Mouse (Mus musculus): ENCODE results near the gene Wipf2. TPM values are rescaled to one million over a fixed set of nuclear protein-coding genes. Genes with fewer than 3 reads are reported as not detected.

Wipf2 gene
- polyA plus RNA-seq, 1 experiment from 2014 or later: 6.3 TPM

DNA sequence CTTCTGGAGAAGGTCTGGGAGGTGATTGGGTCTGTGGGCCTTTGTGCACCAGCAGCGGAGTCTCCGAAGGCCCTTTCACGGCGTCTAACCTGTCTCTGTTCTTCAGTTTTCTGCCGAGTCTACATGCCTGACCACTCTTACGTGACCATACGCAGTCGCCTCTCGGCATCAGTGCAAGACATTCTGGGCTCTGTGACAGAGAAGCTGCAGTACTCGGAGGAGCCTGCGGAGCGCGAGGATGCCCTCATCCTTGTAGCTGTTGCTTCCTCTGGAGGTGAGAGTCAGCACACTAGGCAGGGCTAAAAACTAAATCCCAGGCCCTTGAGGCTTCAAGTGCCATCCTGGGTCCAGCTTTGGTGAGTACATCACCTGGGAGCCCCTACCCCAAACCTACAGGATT lies 17.4 kb upstream of the Wipf2 start:
- Histone ChIP-seq H3K27ac (replicated peaks; ENCODE audit: low read depth, low read length) (no peak overlapping the region), H3K9me3 (ENCODE audit: control insufficient read depth, low read length) (no peaks in the 10 kb centered on the region), H3K4me3 (ENCODE audit: low read depth, low read length) (no peak overlapping the region), H3K4me2 (ENCODE audit: low read depth, severe bottlenecking) (no peak overlapping the region), H3K36me3 (ENCODE audit: control insufficient read depth, insufficient read depth, low read length) (no peaks in the 10 kb centered on the region), H3K27me3 (ENCODE audit: control insufficient read depth, insufficient read depth, low read length) (no peaks in the 10 kb centered on the region), H3K9ac (ENCODE audit: low read length) (no peak overlapping the region), H3K4me1 (ENCODE audit: control insufficient read depth, insufficient read depth, low read length) (peaks cover 11% of the 10 kb centered on the region)
- ATAC-seq (ENCODE audit: insufficient number of reproducible peaks, low FRiP score, low TSS enrichment, low read depth): no peak
- DNase-seq (ENCODE audit: low spot score): no peak
- 51% methylated on average over 13 of the region's 13 CpGs for WGBS

DNA sequence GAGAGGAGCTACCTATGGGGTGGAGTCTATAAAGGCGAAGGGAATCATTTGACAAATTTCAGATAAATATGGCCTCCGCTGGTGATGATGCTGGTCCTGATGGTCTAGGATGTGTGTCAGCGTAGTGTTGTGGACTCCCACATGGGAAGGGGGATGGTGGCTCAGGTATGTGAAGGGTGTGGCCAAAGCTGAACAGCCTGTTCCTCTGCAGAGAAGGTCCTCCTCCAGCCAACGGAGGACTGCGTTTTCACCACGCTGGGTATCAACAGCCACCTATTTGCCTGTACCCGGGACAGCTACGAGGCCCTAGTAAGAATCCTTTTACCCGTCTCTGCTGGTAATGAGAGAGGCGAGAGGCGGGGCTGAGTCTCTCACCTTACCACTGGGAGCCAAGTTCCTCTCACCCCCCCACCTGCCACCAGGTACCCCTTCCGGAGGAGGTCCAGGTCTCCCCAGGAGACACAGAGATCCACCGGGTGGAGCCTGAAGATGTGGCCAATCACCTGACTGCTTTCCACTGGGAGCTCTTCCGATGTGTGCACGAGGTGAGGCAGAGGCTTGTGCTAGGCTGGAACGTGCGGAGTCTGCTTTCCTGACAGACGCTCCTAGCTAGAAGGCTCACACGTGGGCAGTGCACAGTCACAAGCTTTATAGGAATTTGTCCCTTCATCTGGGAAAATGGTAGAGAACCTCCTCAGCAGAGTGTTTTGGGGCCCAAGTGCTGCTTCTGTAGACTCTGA lies 16.4 kb upstream of the Wipf2 start:
- H3K4me2 ChIP-seq (ENCODE audit: low read depth, severe bottlenecking): no peak overlapping the region
- H3K36me3 ChIP-seq (ENCODE audit: control insufficient read depth, insufficient read depth, low read length): no peaks in the 10 kb centered on the region
- WGBS: 53% methylated on average over 19 of the region's 19 CpGs
- no peak overlapping the region for H3K27ac ChIP-seq (replicated peaks; ENCODE audit: low read depth, low read length)
- H3K27me3 ChIP-seq (ENCODE audit: control insufficient read depth, insufficient read depth, low read length): no peaks in the 10 kb centered on the region
- H3K4me3 ChIP-seq (ENCODE audit: low read depth, low read length): no peak overlapping the region
- no peak overlapping the region for H3K9ac ChIP-seq (ENCODE audit: low read length)
- no peaks in the 10 kb centered on the region for H3K9me3 ChIP-seq (ENCODE audit: control insufficient read depth, low read length)
- DNase-seq (ENCODE audit: low spot score) (no peak), ATAC-seq (ENCODE audit: insufficient number of reproducible peaks, low FRiP score, low TSS enrichment, low read depth) (no peak)
- H3K4me1 ChIP-seq (ENCODE audit: control insufficient read depth, insufficient read depth, low read length): peaks cover 11% of the 10 kb centered on the region

DNA sequence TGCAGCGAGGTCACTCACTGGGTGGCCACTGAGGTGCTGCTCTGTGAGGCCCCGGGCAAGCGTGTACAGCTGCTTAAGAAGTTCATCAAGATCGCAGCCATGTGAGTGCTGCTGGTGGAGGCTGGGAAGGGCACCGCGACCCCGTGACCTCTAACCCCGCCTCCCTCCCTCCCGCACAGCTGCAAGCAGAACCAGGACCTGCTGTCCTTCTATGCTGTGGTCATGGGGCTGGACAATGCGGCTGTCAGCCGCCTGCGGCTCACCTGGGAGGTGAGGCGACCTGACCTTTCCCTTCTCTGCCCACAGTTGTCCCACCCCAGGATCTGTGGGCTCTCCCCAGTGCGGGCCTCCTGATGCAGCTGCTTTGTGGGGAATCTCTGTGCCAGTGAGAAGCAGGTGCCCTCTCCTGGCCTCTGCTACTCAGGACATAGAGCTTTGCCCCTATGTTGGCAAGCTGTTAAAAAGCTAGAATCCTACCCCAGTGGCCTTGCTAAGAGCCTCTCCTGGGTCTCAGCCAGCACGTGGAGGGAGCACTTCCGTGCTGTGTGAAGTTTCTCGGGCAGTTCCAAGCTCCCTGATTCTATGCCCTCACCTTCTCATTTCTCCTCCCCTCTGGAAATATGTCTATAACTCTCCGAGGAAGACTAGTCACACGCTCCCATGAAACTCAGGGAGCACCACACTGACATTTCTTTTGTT lies 14.1 kb upstream of the Wipf2 start:
- peak overlapping the region; percentile 13 for H3K4me2 ChIP-seq (ENCODE audit: low read depth, severe bottlenecking)
- peak; percentile 17; the same call in 1 of the 2 replicates for ATAC-seq (ENCODE audit: insufficient number of reproducible peaks, low FRiP score, low TSS enrichment, low read depth)
- no peaks in the 10 kb centered on the region for H3K36me3 ChIP-seq (ENCODE audit: control insufficient read depth, insufficient read depth, low read length)
- peaks cover 18% of the 10 kb centered on the region for H3K4me1 ChIP-seq (ENCODE audit: control insufficient read depth, insufficient read depth, low read length)
- no peak overlapping the region for H3K4me3 ChIP-seq (ENCODE audit: low read depth, low read length)
- no peak overlapping the region for H3K27ac ChIP-seq (replicated peaks; ENCODE audit: low read depth, low read length)
- no peaks in the 10 kb centered on the region for H3K9me3 ChIP-seq (ENCODE audit: control insufficient read depth, low read length)
- DNase-seq (ENCODE audit: low spot score): peak; percentile 53
- no peak overlapping the region for H3K9ac ChIP-seq (ENCODE audit: low read length)
- 13% methylated on average over 19 of the region's 19 CpGs for WGBS
- H3K27me3 ChIP-seq (ENCODE audit: control insufficient read depth, insufficient read depth, low read length): no peaks in the 10 kb centered on the region

DNA sequence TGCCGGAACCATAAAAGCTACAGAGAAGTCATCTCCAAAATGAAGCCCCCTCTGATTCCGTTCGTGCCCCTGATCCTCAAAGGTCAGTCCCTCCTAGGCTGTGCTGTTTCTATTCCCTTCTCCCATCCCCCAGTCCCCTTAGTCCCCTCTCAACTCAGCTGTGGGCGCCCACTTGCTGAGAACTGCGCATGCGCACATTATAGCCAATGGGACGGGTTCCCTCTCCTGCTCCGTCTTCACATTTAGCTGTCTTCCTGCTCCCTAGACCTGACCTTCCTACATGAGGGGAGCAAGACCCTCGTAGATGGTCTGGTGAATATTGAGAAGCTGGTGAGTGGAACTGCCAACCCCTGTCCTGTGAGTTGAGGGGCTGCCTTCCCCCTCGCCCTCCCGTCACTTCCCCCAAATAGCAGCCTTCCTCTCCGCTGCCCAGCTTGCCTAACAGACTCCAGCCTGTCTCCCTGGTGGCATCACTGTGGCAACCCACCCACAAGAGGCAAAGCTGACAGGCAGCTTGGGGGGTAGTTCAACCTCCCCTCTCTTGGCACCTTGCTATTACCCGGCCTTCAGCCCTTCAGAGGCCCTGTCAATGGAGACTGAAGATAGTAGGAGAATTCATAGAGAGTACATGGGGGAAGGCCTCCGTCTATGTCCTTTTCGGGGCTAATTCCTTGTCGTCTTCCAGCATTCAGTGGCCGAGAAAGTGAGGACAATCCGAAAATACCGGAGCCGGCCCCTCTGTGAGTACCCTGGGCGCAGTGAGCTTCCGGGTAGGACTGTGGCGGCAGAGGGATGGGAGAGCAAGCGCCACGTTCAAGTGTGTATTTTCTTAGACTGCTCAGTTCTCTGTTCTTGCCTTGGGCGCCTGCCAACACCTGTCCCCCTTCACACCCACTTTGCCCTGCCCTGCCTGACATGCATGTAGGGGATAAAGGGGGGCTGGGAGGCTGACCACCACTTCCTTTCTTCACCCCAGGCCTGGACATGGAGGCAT lies 13.0 kb upstream of the Wipf2 start:
- Histone ChIP-seq H3K27me3 (ENCODE audit: control insufficient read depth, insufficient read depth, low read length) (no peaks in the 10 kb centered on the region), H3K27ac (replicated peaks; ENCODE audit: low read depth, low read length) (no peak overlapping the region), H3K4me3 (ENCODE audit: low read depth, low read length) (no peak overlapping the region), H3K36me3 (ENCODE audit: control insufficient read depth, insufficient read depth, low read length) (no peaks in the 10 kb centered on the region), H3K4me2 (ENCODE audit: low read depth, severe bottlenecking) (no peak overlapping the region), H3K9me3 (ENCODE audit: control insufficient read depth, low read length) (no peaks in the 10 kb centered on the region), H3K4me1 (ENCODE audit: control insufficient read depth, insufficient read depth, low read length) (peaks cover 18% of the 10 kb centered on the region), H3K9ac (ENCODE audit: low read length) (no peak overlapping the region)
- DNase-seq (ENCODE audit: low spot score): no peak
- no peak for ATAC-seq (ENCODE audit: insufficient number of reproducible peaks, low FRiP score, low TSS enrichment, low read depth)
- WGBS: 71% methylated on average over 26 of the region's 26 CpGs

DNA sequence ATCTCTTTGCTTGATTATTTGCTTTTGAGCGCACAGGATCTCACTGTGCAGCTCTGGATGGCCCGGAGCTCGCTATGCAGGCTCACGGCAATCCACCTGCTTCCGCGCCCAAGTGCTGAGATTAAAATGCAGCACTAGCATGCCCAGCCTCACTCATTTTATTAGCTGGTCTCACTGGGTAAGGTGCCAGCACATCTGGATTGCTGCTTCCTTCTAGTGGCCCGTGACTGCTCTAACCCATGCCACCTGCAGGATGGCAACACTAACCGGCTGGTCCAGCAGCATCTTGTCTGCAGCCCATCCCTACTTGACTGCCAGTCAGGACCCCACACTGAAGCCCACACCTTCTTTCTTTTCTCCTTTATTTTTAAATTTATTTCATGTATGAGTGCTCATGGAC lies 9.3 kb upstream of the Wipf2 start:
- Histone ChIP-seq H3K4me3 (ENCODE audit: low read depth, low read length) (no peak overlapping the region), H3K36me3 (ENCODE audit: control insufficient read depth, insufficient read depth, low read length) (no peaks in the 10 kb centered on the region), H3K9ac (ENCODE audit: low read length) (no peak overlapping the region), H3K27me3 (ENCODE audit: control insufficient read depth, insufficient read depth, low read length) (no peaks in the 10 kb centered on the region), H3K27ac (replicated peaks; ENCODE audit: low read depth, low read length) (no peak overlapping the region), H3K4me2 (ENCODE audit: low read depth, severe bottlenecking) (no peak overlapping the region), H3K9me3 (ENCODE audit: control insufficient read depth, low read length) (no peaks in the 10 kb centered on the region), H3K4me1 (ENCODE audit: control insufficient read depth, insufficient read depth, low read length) (peaks cover 16% of the 10 kb centered on the region)
- DNase-seq (ENCODE audit: low spot score) (no peak), ATAC-seq (ENCODE audit: insufficient number of reproducible peaks, low FRiP score, low TSS enrichment, low read depth) (no peak)
- WGBS: 92% methylated on average over 8 of the region's 8 CpGs

DNA sequence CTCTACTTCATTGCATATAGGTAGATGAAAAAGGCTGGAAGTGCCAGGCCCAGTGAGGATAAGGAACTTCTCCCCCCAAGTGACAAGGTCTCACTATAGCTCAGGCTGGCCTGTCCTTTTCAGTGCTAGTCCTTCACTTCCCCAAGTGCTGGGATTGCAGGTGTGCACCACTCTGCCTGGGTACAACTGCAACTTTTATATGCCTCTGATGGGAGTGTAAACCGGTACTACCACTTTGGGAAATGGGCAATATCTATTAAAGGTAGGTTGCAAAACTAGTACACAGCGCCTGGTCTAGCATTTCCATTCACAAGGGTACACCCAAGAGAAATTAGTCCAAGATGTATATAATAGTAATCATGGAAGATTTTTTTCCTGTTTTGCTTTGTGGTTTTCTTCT lies 8.8 kb upstream of the Wipf2 start:
- H3K27me3 ChIP-seq (ENCODE audit: control insufficient read depth, insufficient read depth, low read length): no peaks in the 10 kb centered on the region
- no peaks in the 10 kb centered on the region for H3K9me3 ChIP-seq (ENCODE audit: control insufficient read depth, low read length)
- H3K36me3 ChIP-seq (ENCODE audit: control insufficient read depth, insufficient read depth, low read length): no peaks in the 10 kb centered on the region
- no peak overlapping the region for H3K4me3 ChIP-seq (ENCODE audit: low read depth, low read length)
- no peak overlapping the region for H3K27ac ChIP-seq (replicated peaks; ENCODE audit: low read depth, low read length)
- no peak overlapping the region for H3K4me2 ChIP-seq (ENCODE audit: low read depth, severe bottlenecking)
- 90% methylated on average over 2 of the region's 2 CpGs for WGBS
- H3K9ac ChIP-seq (ENCODE audit: low read length): no peak overlapping the region
- ATAC-seq (ENCODE audit: insufficient number of reproducible peaks, low FRiP score, low TSS enrichment, low read depth) (no peak), DNase-seq (ENCODE audit: low spot score) (no peak)
- H3K4me1 ChIP-seq (ENCODE audit: control insufficient read depth, insufficient read depth, low read length): peaks cover 11% of the 10 kb centered on the region

DNA sequence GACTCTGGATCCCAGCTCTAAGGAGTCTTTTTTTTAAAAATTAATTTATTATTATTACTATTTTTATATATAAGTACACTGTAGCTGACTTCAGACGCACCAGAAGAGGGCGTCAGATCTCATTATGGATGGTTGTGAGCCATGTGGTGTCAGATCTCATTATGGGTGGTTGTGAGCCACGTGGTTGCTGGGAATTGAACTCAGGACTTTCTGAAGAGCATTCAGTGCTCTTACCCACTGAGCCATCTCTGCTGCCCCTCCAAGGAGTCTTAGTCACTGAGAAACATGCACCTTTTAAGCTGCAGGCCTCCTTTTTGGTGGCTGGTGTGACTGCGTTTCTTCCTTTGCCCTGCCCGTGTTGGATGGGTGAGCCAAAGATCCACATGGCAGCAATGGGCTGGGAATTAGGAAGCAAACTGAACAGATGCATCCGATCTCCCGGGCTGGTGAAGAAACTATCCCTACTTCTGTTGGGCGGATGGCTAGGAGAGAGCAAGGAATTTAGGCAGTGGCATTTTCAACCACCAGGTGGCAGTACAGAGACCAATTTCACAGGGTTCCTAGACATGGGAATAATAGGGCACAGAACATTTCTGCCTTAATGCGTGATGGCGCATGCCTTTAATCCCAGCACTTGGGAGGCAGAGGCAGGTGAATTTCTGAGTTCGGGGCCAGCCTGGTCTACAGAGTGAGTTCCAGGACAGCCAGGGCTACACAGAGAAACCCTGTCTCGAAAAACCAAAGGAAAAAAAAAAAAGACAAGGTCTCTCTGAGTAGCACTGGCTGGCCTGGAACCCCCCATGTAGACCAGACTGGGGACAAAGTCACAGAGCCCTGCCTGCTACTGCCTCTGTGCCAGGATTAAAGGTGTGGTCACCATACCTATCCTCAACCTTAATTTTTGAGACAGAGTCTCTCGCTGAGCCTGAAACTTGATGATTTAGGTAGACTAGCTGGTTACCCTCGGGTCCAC lies 4.4 kb upstream of the Wipf2 start:
- 0 out of 2 replicates have a peak, but pooled peaks cover 6% of the 10 kb centered on the region for H3K4me1 ChIP-seq (ENCODE audit: control insufficient read depth, insufficient read depth, low read length)
- no peak overlapping the region for H3K4me2 ChIP-seq (ENCODE audit: low read depth, severe bottlenecking)
- WGBS: 36% methylated on average over 14 of the region's 14 CpGs
- H3K27me3 ChIP-seq (ENCODE audit: control insufficient read depth, insufficient read depth, low read length): no peaks in the 10 kb centered on the region
- H3K36me3 ChIP-seq (ENCODE audit: control insufficient read depth, insufficient read depth, low read length): no peaks in the 10 kb centered on the region
- no peaks in the 10 kb centered on the region for H3K9me3 ChIP-seq (ENCODE audit: control insufficient read depth, low read length)
- no peak overlapping the region for H3K9ac ChIP-seq (ENCODE audit: low read length)
- H3K4me3 ChIP-seq (ENCODE audit: low read depth, low read length): no peak overlapping the region
- no peak for ATAC-seq (ENCODE audit: insufficient number of reproducible peaks, low FRiP score, low TSS enrichment, low read depth)
- DNase-seq (ENCODE audit: low spot score): peak; percentile 94
- H3K27ac ChIP-seq (replicated peaks; ENCODE audit: low read depth, low read length): no peak overlapping the region

All from limb, embryonic 11.5 days (tissue).